Mouse (Mus musculus) heart, adult 9 months (tissue): ENCODE measurements around the gene Zdhhc9.
"Not testable (repeated sequence)": the region's sequence is repeated elsewhere in the genome, so short reads cannot be mapped to it uniquely, and the experiment has no call there.

Experiments
- DNase-seq, 2 experiments: peaks; one replicate each; pipeline ENCODE4 v3.0.0; 2022; ENCODE audit warnings: low spot score in 2 of 2

The Zdhhc9 gene

DNA sequence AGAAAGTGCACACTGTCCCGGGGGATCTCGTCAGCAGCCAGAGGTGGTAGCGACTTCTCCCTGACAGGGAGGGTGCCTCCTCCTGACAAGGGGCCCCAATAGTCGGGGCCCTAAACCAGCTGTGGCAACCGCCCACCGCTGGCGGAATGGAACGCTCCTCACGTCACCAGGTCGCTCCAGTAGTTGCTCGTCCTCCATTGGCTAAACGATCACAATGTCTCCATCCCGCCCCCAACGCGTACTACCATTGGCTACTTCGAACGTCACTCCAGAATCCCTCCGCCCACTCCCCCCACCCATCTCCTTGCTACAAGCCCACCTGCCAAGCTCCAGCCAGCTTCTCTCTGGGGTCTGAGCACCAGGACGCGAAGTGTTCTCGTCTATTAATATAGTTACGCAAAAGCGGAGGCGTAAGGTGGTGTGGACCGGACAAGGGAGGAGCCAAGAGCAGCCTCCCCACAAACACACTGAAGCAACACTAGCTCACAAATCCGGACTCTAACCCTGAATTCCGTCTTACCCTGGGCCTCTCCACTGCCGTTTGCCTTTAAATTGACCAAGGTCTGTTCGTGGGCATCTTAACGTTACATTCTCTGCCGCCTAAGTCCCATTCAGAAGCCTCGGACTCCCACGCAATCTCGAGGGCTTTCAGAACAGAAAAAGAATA lies at the start of gene Zdhhc9:
Zdhhc9 (minus strand) TSS at position 360 of the 667 bp plus-strand sequence.
- peak; percentile 86 to 89 for DNase-seq

DNA sequence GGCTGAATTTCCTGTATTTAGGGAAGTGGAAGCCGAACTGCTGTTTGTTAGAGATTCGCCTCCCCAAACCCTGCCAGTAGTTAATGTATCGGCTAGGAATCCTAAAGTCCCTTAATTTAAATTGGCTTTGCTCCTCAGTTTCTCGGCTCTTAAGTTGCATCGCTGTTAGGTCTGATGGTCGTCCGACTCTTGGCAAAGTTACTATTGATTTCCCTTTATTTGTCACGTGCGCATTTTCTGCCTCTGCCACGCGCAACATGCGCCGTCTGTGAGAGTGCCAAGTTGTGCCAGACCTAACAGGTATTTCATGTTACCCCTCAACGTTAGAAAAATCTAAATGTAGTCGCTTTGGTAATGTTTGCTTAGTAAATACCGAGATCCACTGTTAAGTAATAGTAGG lies 48.3 kb upstream of the Zdhhc9 start:
- no peak for DNase-seq

DNA sequence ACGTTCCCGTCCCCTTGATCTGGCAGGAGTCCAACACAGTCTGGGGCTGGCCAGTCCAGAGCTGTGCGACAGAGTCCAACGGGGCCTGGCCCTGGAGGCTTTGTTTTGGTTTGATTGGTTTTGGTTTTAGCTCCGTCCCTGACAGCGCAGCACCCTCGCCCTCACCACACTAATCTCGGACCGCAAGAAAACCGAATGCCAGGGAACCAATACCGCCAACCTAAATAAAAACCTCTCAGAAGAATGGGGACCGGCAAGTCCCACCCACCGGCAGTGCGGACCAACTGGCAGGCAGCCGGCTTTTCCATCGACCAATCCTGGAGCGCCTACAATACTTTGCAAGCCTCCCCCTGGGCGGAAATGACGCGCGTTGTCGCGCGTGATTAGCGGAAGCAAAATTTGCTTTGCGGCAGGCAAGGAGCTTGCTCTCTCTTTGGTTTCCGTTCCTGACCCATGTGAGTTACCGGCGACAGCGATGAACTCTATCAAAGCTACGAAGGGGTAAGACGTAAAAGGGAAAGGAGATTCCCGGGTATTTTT lies 47.9 kb upstream of the Zdhhc9 start, which contains the start of gene Utp14a:
Utp14a (plus strand) TSS at position 395 of the 540 bp plus-strand sequence.
- peak; percentile 94 to 98 for DNase-seq

DNA sequence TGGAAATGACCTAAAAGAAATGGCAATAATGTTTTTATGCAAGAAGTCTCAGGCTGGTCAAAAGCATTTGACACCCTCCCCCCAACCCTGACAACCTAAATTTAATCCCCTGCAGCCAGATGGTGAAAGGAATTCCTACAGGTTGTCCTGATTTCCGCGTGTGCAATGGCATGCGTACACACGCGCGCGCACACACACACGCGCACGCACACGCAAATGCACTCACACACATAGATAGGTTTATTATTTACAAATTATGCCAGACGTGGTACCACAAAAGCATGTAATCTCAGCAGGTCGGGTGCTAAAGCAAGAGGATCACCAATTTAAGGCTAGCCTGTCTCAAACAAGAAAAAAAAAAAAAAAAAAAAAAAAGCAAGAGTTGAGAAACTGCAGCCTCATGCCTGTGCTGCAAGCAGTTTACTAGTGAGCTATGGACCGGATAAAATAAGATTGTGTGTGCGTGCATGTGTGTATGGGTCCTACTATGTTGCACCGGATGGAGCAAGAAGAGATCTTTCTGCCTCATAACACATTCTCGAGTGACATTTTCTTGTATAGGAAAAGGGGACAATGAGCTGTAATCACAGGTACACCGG lies 47.3 kb upstream of the Zdhhc9 start:
- no peak for DNase-seq

DNA sequence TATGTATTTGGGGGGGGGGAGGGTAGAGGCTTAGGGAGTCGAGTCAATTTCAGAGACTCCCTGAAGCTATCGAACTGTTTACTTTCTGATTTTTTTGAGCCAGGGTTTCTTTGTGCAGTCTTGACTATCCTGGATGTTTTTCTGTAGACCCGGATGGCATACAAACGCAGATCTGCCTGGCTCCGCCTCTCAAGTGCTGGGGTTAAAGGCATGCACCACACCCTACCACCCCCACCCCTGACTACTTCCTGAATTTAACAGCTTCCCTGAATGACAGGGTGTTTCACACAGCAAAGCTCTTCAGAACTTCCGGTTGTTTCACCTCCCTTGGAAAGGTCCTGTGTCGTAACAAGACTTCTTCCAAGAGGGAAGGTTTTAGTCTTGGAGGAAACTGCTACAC lies 25.7 kb upstream of the Zdhhc9 start:
- DNase-seq, result peak; percentile 17 to 18

DNA sequence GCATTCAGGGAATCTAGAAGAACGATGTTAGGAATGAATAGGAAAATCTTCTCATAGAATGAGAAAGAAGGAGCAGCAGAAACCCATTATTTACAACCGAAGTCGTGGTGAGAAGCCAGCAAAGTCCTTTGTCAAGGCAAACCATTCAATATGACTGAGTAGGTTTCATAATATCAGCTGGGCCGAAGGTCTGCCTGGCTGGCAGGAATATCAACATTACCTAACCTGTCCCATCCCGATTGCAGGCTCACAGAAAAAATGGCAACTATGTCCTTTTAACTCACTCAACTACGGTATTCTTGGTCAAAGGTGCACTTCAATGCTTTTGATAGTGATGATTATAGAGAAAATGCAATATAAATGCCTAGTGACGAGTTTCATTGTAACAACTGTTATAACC lies 17.5 kb upstream of the Zdhhc9 start:
- DNase-seq, result no peak

DNA sequence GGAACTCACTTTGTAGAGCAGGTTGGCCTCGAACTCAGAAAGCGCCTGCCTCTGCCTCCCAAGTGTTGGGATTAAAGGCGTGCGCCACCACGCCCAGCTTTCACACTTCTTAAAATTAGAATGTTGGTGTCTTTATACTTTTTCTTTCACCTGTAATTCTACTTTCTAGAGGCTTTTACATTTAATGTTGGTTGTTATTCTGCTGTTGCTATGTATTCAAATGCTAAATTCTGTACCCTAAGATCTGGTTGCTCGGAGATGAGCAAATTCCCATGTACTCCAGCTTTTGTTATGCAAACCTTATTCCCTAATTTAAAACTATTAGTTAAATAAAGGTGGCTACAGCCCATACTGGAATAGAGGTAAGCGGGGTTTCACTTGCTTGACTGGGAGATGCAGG lies 14.0 kb upstream of the Zdhhc9 start:
- DNase-seq, result no peak

DNA sequence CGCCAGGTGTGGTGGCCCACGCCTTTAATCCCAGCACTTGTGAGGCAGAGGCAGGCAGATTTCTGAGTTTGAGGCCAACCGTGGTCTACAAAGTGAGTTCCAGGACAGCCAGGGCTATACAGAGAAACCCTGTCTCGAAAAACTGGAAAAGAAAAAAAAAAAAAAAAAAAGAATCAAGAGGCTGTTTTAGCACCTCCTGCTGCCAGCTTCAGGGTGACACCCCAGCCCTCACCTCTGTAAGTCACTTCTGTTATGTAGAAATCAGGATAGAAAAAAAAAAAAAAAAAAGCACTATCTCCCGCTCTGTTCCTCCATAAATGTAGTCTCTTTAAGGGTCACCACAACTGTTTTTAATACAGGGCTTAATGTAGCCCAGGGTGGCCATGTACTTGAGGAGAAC lies 10.8 kb upstream of the Zdhhc9 start:
- no peak for DNase-seq

DNA sequence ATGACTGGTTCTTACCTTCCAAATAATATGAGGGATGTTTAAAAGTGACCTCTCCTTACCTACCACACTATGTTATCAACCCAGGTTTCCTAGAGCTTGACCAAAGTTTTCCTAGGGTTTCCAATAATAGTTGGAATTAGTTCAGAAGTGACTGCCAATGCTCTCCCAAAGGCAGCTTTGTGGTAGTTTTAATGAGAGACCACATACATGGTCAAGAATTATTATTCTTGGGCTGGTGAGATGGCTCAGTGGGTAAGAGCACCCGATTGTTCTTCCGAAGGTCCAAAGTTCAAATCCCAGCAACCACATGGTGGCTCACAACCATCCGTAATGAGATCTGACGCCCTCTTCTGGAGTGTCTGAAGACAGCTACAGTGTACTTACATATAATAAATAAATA lies 1.1 kb upstream of the Zdhhc9 start:
- not testable (repeated sequence) for DNase-seq

DNA sequence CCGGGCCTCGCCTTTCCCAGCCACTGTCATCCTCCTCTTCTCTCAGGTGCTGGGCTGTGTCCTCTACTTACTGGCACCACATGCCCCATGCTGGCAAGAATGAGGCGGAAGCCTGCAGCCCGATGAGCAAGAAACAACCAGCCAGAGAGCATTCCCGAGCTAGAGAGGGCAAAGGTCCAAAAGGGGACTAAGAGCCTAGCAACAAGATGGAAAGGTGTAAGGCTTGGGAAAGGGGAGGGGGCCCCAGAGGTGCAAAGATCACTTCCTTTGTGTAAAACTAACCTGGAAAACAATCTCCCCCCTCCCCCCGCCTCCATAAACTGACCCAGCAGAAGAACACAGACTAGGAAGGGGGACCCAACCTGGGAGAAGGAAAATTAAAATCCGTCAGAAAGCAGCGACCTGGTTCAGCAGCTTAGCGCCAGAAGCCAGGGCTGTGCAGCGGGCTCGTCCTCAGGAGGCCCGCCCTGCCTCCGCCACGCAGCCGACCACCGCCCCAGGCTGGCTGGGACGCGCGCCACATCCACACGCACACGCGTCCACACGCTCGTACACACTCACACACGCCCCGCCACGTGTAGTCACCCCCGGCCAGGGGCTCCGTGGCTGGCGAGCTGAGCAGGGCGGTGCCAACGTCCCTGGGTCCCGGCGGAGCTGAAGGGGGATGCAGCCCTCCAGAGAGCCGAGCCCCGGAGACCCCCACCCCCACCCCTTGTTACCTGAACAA lies 754 bp downstream of the Zdhhc9 start:
- peak; percentile 9 to 15 for DNase-seq

DNA sequence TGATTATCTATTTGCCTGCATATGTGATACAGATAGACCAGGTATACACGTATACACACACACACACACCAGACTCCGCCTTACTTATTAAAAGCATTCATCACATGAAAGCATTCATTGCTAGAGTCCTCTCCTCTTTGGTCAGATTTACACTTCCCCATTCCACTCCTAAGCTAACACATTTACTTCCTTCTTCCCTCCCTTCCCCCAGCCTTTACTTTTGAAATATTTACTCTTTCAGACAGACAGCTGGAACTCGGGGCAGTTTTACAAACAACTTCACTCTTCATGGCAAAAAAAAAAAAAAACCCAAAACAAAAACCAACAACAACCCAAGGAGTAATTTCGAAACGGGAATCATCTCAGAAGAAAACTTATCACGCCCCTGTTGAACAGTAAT lies 4.2 kb downstream of the Zdhhc9 start:
- DNase-seq, result no peak

DNA sequence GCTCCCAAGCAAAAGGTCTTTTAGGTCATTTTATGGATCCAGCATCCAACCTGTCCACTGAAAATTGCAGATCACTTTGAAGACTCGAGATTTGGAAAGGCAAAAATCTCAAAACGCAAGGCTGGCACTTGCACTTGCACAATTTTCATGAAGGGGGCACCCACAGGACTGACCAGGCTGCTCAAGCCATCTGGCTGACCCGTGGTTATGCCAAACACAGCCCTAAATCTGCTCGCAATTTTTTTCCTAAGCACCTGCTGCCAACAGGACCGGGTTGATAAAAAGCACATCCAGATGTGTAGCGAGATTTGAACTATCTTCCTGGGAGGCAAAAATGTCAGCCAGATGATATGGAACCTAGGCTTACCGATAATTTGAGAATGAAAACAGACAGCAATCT lies 4.9 kb downstream of the Zdhhc9 start:
- DNase-seq, result no peak

DNA sequence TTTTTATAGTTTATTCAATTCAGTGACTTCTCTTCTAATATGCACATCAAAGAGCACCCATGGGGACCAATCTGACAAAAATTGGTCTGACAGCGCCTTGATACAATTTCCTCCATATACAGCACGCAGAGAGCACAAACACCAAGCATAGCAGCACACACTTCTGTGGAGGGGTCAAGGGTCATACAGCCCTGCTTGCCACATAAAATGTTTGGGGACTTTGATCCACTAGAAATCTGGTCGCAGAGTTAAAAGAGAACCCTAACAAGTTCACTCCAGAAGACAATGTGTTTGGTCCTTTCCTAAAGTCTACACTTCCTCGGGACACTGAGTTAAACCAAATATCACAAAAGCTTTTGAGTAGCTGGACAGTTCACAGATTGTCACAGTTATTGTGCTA lies 5.7 kb downstream of the Zdhhc9 start:
- DNase-seq, result no peak

DNA sequence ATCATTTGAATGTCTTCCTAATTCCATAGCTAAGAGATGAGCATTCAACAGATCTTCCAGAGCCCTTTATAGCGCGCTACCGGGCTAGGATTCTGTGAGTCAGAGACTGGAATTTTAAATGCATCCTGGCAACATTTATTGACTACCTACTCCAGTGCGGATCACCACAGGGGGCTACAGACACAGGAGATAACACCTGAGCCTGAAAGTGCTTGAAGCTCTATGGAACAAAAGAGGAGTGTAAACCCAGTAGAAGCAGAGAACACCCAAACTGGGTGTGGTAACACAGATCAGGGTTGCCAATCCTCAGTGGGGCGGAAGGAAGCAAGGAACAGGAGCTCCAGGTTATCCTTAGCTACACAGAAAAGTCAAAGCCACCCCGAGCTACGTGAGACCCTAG lies 6.2 kb downstream of the Zdhhc9 start:
- no peak for DNase-seq

DNA sequence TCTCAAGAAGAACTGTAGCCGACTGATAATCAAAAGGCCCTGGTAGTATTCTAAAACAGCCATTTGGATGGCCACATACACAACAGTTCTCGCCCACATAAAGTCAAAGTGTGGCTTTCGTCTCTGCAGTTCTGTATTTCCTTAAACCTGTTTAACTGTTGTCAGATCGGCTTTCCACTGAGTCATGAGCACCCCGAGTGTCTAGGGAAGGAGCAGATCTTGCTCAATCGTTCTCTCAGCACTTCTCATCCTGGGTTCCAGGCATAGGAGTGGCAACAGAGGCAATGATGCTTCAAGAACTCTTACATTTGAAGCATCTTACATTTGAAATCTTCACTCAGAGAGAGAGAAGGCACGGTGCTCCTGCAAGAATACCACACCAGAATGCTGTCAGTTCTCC lies 6.7 kb downstream of the Zdhhc9 start:
- no peak for DNase-seq

DNA sequence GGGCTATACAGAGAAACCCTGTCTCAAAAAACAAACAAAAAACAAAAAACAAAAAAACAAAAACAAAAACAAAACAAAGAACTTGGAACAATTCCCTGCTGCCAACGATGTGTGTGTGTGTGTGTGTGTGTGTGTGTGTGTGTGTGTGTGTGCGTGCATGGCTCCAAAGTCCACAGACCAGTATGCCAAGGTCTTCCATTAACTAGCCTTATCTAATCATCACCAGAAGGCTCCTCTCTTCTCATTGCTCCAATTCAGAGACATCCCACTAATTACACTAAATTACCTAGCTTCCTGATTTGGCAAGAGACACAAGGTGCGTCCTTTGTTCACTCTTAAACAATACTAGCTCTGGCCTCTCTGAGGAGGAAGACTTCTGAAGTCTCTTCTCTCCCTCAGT lies 8.0 kb downstream of the Zdhhc9 start:
- no peak for DNase-seq

DNA sequence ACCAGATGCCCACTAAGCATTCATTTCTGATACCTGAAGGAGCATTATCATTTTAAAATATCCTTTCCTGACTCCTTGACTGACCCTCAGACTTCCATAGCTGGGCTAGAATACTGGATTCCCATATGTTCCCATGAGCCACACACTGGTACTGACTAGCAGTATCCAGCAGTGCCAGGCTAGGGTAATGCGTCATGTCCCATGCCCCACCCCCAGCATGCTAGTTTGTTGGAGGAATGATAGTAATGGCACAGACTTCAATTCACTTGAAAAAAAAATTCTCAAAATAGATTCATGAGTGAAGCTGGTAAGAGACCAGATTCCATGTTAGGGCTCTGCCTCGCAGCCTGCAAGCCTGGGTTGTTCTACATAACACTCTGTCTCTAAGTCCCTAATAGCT lies 9.7 kb downstream of the Zdhhc9 start:
- peak; percentile 11 to 23 for DNase-seq

DNA sequence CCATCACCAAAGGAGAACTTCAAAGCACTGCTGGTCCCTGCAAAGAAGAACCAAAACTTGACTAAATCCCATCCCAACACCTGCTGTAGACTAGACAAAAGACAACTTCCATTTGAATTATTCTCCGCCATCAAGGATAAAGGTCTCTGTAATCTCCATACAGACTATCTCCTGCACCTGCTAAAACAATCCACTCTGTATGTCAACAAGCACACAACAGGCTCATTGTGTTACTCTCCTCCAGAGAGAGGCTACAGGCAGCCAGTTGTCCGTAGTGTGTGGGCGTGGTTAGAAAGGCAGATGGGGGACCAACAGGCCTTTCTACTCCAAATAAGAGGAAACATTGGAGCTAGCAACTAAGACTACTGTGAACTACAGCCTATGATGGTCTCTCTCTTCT lies 10.8 kb downstream of the Zdhhc9 start:
- no peak for DNase-seq

DNA sequence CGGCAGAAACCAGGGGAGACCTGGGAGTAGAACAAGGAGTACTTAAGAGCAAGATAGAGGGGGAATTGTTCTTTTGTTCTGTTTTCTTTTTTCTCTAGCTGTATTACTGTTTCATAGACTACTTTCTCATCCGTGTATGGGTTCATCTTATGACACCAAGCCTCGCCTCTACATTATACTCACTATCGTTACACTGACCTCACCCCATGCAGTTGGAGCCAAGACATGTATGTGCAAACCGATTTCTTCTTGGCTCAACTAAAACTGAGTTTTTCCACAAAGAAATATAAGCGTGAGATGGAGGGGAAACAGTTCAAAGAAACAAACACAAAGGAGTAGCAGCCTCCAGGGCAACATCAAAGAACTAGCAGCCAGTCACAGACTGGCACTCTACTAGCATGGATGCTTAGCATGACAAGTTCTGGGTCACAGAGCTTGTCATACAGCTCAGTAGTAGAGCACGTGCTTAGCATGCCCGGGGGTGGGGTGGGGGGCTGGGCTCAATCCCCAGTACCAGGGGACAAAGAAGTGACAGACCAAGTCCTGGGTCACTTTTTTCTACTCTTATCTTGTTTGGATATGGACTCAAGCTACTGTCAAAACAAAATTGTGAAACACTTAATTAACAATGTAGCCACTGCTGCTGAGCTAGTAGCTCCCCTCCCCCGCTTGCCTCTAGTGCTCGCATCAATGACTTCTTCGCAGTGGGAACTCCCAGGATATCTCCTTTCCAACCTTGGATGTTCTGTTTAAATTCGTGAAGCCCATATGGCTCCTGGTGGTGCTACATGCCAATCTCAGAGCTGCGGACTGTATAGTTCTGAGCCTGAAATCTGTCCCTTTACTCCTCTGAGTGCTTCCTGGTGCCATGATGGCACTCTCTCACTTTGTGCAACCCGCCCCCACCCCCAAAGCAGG lies 15.2 kb downstream of the Zdhhc9 start:
- no peak for DNase-seq

DNA sequence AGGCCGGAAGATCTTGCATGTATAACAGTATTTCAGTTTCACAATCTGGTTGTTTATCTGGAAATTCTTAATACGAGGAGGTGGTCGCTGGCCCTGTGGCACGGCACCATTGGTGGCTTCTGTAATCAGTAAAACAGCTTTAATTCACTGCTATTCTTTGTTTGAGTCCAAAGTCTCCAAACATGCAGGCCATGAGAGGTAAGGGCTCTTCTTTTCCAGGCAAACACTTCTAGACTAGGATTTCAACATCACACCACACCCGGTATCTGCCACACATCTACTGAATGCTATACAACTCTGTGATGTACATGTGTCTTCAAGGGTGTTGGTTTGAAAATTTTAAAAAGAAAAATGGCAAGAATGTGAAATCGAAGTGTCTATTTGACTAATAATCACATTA lies 17.4 kb downstream of the Zdhhc9 start:
- DNase-seq, result no peak

DNA sequence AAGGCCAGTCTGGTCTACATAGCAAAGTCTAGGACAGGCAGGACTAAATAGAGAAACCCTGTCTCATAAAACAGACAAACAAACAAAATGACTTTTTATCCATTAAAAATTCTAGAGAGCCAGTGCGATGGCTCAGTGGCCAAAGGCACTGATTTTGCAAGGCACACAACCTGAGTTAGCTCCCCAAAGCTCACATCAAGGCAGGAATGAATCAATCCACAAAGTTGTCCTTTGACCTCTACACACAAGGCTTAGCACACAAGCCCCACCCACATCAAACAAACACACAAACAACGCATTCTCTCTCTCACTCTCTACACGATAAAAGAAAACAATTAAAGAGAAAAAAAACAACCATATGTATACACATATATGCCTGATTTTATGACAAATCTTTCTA lies 24.0 kb downstream of the Zdhhc9 start:
- DNase-seq, result no peak

DNA sequence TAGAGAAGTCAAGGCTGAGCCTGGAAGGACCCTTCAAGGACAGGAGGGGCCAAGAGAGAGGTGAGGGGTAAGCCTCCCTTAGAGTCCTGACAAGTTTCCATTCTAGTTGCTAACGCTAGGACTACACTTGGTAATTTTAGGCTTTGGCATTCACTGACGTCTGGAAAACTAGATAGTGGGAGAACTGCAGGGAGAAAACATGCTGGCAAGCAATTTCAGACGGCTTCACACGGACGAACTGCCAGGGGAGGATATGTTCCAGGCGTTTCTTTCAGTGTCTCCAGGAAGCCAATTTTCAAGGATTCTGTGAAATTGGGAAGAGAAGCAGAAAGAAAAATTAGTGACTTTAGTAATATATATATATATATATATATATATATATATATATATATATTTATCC lies 26.8 kb downstream of the Zdhhc9 start:
- no peak for DNase-seq
